Mouse (Mus musculus): ENCODE measurements around the gene Gm10912.

DNA sequence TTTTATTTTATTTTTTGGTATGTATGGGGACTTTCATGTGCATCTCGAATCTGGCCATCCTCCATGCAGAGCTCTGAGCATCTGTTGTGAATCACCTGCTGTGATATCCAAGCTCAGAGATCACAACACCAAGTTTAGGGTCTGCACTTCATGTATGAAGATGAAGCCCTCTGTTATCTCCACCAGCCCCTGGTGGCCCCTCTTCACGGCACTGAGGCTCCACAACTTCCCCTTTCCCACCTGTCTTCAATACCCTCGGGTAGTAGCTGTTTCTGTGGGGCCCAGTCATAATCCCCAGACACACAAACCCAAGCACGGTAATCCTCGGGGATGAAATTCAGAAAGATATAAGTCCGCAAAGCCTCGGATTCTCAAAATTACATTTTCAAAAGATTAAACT is 42.5 kb upstream of the Gm10912 start:
- TF ChIP-seq POLR2A (IDR thresholded peaks at IDR 0.05; ENCODE audit: insufficient read length, low read depth), result no peak
- TF ChIP-seq CEBPB (IDR thresholded peaks at IDR 0.05; ENCODE audit: insufficient read depth, poor library complexity, severe bottlenecking), result no peak
- TF ChIP-seq SRF (IDR thresholded peaks at IDR 0.05; ENCODE audit: control insufficient read depth, insufficient read length, low read depth), result no peak
- TF ChIP-seq MAX (IDR thresholded peaks at IDR 0.05; ENCODE audit: low read depth), result no peak
- TF ChIP-seq E2F4 (IDR thresholded peaks at IDR 0.05; ENCODE audit: insufficient read depth), result no peak
- TF ChIP-seq USF1 (IDR thresholded peaks at IDR 0.05; ENCODE audit: low read depth), result no peak

Data from myocyte (in vitro differentiated cells).